Mouse (Mus musculus) right cerebral cortex, postnatal 25 days (tissue): ENCODE data around the gene Wdr70.

Source experiments
- DNase-seq: peaks from one replicate; pipeline ENCODE4 v3.0.0; 2022

Wdr70 gene

DNA sequence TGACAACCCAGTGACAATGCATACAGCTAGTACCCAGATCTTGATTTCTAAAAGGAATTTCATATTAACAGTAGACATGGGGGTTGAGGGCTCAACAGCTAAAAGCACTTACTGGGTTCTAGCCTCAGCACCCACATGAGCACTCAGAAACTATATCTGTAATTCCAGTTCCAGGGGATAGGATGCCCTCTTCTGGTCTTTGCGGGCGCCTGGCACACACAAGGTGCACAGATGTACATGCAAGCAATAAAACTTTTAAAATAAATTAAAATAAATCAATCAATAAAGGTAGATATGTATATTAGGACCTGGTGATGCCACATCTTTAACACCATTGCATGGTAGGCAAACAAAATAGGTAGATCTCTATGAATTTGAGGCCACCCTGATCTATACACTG, 71.5 kb downstream of the Wdr70 start:
- DNase-seq: no peak

GRCm38 (mm10) chr15:8011418-8011817, 87.6 kb downstream of the Wdr70 start:
- no peak for DNase-seq

DNA sequence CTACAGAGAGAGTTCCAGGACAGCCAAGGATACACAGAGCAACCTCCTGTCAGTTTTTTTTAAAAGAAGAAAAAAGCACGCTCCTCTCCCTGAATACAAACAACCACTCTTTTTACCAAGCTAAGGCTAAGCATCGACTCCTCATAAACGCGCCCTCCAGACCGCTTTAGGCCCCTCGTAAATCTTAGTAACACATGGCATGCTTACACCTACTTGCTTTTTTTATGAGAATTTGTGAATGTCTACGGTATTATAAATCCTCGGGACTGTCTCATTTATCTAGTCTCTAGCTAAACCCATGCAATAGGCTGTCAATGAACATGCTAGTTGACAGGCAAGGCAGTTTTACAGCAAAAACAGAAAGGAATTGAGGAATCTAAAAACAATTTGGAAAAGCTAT, 91.6 kb downstream of the Wdr70 start:
- no peak for DNase-seq

GRCm38 (mm10) chr15:8006056-8006455, 93.0 kb downstream of the Wdr70 start:
- no peak for DNase-seq

DNA sequence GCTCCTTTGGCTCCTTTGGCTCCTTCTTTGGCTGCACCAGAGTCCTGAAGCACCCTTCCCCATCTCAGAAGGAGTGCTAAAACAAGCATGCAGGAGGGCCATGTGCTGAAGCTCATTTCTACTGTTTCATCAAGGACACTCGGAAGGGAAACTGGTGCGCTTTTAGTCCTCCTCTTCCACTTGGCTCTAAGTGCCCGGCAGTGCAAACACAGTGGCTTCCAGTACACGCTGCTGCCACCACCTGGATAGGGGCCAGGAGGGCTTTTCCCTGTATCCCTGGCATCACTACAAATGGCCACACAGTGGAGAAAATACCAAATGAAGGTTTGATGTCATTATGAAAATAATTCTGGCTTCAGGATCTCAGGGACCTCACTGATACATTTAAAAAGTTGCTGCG, 93.5 kb downstream of the Wdr70 start:
- DNase-seq: no peak

GRCm38 (mm10) chr15:8003789-8004188, 95.2 kb downstream of the Wdr70 start:
- DNase-seq: no peak

- no peak for DNase-seq
These were observed 100.0 kb downstream of the Wdr70 start for GRCm38 (mm10) chr15:7998843-7999546.

- no peak for DNase-seq
These were observed 100.9 kb downstream of the Wdr70 start for GRCm38 (mm10) chr15:7998095-7998494.

DNA sequence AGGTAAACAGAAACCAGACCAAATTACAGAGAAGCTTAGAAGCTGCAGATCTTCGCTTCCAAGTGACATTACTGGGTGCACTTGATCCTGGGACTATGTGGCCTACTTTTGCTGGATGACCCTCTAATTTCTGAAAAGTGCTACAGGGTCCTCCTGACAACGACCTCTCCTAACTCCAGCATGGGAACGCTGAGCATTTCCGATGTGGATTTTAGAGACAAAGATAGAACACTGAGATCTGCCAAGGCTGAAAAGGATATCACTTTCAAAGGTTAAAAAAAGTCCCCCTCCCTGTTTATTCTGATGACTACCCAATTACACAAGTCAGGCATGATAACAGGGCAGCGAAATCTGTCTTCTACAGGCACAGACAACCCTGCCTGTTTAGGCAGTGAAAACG, 105.3 kb downstream of the Wdr70 start:
- DNase-seq: no peak

GRCm38 (mm10) chr15:7990101-7990500, 108.9 kb downstream of the Wdr70 start:
- DNase-seq: no peak

GRCm38 (mm10) chr15:7987374-7987773, 111.6 kb downstream of the Wdr70 start:
- DNase-seq: no peak

DNA sequence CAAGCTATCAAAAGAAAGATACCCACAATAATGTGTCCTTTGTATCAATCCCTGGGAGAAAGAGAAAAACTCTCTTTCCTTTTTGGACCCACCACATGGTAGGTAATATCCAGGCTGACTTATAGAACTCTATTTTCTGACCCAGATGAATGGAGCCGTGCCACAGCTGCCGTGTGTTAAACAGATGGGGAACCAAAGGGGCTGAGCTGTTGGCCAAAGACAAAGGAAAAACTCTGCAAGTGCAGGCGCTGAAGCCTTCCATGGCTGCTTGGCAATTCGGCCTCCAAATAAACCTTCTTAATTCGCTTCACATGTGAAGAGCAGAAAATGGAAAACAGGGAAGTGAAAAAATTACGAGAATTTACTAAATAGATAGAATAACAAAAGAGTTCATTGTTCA, 112.7 kb downstream of the Wdr70 start:
- DNase-seq: no peak

GRCm38 (mm10) chr15:7978640-7979039, 120.4 kb downstream of the Wdr70 start:
- no peak for DNase-seq

DNA sequence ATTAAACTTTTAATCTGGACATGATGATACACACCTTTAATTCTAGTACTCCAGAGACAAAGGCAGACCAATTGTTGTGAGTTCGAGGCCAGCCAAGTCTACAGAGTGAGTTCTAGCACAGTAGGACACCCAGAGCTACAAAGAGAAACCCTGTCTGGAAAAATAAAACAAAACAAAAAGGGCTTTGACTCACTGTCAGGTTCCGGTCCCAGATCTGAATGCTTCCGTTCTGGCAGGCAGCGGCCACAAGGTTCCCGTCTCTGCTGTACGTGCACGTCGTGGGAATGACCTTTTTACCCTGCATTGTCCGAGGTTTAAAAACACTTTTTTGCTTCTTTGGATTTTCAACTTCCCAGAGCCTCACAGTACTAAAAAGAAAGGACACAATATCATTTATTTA, 122.2 kb downstream of the Wdr70 start:
- no peak for DNase-seq

DNA sequence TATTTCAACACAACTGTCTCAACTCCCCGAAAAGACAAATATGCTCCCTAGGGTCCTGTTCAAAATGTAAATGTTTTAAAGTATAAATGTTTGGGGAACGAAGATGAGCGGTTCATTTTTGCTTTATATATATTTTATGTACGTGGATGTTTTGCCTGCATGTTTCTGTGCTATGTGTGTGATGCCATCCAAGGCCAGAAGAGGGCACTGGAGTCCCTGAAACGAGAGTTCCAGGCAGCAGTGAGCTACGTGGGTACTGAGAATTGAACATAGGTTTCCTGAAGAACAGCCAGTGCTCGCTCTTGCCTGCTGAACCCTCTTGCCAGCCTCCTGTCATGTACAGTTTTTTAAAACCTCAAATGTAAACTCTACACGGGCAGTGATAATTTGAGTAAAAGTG, 124.6 kb downstream of the Wdr70 start:
- DNase-seq: no peak

GRCm38 (mm10) chr15:7972528-7972927, 126.5 kb downstream of the Wdr70 start:
- no peak for DNase-seq

DNA sequence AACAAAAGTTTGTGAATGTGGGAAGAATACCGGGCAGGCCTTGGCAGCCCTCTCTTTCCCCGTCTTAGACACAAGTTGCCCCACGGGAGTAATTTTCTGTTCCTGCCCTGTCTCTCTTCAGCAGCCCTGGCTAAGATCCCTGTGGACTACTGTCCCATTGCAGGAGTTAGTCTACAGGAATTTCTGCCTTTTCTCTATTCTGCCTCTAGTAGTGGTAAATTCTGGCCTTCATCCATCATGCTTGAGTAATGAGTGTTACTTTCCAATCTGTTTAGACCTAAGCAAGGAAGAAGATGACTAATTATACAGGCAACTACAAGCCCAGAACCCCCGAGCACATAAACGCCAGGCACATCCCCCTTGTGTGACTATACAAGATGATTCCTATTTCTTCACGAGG, 136.2 kb downstream of the Wdr70 start:
- DNase-seq: no peak

GRCm38 (mm10) chr15:7961489-7961888, 137.5 kb downstream of the Wdr70 start:
- no peak for DNase-seq

DNA sequence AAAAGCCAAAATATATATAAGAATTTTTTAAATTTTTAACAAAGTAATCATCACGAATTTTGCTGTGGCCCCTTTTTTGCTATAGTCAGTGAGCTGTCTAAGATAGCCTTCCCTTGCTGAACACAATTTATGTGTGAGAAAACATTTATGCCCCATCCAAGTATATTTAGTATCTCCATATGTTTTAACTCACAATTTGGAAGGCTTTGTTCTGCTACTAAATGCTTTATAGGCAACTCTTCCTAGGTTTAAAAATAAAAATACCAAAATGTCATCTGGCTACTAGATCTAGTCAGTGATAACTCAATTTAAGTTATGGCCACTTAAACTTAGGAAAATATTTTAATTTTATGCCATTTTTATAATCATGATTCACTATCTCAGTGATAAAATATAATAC, 142.1 kb downstream of the Wdr70 start:
- no peak for DNase-seq

DNA sequence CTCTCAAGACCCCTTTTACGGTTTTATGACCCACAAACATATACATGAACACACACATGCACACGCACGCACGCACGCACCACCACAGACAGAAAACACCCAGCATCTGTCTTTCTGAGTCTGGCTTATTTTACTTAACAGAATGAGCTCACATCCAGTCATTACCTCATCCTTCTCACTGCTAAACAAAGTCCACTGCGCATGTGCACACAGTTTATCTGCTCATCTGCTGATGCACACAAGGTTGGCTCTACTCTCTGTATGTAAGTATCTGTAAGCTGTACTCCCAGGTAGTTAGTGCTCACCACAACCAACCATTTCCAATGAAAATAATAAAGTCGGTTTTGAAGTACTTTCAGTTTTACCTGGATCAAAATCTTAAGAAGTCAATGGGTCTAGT, 148.4 kb downstream of the Wdr70 start:
- no peak for DNase-seq

GRCm38 (mm10) chr15:7941690-7942089, 157.3 kb downstream of the Wdr70 start:
- no peak for DNase-seq

- no peak for DNase-seq
These were observed 163.3 kb downstream of the Wdr70 start for GRCm38 (mm10) chr15:7935571-7936165.

DNA sequence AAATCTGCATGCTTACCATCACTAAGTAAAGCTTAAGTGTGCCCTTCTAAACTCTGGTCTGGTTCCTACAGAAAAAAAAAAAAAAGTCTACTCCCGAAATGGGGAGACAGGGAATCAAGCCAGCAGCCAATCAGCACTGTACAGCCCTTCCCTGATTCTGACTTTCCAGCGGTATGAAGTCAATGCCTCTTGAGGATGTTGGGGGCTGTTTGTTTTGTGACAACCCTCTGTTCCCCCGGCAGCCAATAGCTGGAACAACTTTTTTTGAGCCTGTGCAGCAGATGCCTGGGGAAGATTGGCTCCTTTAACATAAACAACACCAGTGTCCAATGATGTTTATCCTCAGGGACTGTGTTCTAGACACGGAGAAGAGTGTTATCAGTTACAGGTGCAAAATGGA, 164.4 kb downstream of the Wdr70 start:
- DNase-seq: no peak

GRCm38 (mm10) chr15:7934105-7934504, 164.9 kb downstream of the Wdr70 start:
- no peak for DNase-seq

DNA sequence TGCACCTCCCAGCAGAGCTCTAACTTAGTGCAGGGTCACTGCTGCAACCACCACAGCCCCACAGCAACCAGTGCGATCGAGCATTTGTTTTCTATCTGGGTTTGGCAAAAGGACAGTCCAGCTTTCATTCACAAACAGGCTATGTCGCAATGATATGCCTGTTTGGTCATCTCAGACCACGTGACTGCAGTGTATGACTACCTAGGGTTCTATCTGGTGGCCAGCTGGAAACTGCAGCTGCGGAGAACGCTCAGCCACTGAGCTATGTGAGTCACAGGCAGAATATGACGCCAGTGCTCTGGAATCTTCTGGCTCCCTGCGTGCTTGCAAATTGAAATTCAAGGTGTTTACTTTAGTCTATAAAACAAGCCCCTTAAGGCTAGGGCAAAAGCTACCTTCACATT, 167.4 kb downstream of the Wdr70 start:
- peak; percentile 59 for DNase-seq
